Mouse (Mus musculus) kidney, adult 11 months (tissue): ENCODE measurements around the gene Dhx29.
A peak's percentile ranks its signal among the peaks of the same experiment; 100 is the strongest.

ENCODE experiments used
- DNase-seq: peaks from one replicate; pipeline ENCODE4 v3.0.0; 2022

The Dhx29 gene

DNA sequence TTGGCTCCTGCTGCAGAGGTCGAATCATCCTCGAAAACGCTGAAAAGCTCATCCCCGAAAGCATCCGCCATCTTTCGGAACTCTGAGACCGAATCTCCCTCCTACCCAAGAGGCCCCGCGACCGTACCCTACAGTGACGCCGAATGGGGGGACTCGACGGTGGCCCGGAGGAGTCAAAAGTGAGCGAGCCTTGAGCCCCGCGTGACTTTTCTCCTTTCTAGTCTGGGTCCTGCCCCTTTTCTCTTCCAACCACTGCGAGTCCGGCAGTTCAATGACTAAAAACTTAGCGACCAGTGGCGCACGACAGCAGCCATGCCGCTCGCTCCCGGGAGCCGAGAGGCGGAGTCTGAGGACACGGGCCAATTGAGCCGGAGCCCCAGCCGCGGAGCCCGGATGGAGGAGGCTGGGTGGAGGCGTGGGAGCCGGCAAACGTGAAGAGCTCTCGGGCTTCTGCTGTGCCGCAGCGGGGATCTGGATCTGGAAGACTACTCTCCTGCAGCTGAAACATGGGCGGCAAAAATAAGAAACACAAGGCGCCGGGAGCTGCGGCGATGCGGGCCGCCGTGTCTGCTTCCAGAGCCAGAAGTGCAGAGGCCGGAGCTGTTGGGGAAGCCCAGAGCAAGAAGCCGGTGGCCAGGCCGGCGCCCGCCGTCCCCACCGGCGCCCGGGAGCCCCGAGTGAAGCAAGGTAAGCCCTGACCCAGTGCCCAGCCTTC lies at the start of gene Dhx29, which contains the start of gene Mtrex:
Gene Dhx29, plus strand, starts transcription at position 168 of the 715 bp plus-strand sequence.
Gene Mtrex, minus strand, starts transcription at position 112 of the 715 bp plus-strand sequence.
- DNase-seq = peak; percentile 99

DNA sequence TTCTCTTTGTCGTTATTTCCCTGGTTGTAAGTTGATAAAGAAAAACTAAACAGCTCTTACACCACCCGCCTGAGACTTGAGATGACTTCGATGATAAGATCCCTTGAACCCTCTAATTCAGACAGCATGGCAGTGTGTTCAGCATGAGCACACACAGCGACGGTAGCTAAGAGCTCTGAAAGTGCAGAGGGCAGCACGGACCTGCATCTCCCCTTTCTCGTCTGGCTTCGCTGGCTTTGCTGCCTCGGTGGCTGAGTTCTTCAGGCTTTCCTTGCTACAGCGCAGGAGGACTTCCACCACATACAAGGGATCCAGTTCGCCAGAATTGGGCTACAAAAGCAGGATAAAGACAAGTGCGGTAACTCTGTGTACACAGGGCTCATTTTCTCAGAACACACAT lies 40.0 kb upstream of the Dhx29 start:
- no peak for DNase-seq

DNA sequence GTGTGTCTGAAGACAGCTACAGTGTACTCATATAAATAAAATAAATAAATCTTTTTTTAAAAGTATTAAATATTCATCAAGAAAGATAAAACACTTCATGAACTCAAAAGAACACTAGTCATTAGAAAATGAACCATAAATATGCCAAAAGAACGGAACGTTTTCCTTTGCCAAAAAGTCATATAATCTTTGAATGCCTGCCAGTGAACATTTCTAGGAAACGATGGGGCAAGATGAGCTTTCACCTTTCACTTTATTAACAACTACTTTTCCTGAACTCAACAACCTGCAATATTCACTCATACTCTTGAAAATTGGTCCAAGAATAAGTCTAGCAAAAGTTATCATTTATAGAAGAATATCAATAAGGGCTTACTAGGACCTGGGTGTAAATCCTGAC lies 25.1 kb upstream of the Dhx29 start:
- DNase-seq = no peak

DNA sequence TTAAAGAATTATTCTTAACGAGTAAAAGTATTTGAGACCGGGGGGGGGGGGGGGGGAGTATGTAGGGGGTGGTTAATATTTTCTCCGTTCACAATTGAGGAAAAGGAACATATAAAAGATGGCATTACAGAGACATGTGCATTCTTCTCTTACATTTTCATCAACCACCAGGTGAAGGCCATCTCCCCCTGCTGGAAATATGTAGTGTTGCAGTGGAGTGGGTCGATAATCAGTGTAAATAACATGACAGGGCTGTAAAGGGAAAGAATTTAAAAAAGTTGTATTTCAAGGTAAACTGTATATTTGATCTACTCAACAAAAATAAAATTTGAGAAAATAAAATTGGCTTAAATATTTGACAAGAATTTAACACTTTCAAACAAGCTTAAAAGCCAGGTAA lies 17.6 kb upstream of the Dhx29 start:
- DNase-seq = no peak

DNA sequence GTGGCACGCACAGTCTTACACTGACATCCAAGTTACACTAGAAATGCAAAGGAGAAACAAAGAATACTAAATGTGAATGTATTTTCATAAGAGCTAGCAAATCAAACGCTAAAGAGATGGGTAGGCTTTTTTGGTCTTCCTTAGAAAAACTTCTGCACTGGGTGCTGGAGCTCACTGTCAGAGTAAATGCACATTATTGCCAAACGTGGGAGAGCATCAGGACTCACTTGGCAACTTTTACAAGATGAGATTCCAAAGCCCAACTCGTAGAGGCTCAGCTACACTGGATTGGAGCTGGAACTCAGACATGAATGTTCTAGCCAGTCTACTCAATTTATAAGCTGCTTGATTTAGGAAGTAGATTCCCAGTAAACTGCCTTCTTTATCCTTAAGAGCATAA lies 16.8 kb upstream of the Dhx29 start:
- no peak for DNase-seq

DNA sequence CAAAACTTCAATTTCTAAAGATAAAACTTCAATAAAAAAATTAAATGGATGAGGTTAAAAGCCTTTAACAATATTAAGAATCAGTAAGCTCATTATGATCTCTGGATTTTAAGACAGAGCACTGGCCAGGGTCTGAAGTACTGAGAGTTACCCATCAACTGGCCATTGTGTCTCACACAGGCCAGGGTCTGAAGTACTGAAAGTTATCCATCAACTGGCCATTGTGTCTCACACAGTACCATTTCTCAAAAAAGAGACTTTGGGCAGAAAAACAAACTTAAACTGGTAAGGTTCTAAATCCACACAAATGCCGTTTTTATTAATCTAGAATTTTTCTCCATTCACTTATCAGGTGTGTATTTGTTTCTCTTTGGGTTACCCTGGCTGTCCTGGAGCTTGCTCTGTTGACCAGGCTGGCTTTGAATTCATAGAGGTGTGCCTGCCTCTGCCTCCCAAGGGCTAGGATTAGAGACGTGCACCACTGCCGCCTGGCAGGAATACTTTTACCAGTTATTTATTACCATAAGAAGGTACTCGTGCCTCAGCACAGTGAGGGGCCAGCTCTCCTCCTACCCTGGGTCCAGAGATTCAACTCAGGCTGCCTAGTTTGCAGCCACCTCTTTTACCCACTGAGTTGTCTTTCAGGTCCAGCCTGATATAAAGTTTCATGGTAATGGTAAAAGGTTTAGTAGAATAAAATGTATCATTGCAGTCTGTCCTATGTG lies 8.0 kb upstream of the Dhx29 start:
- DNase-seq = peak; percentile 51

DNA sequence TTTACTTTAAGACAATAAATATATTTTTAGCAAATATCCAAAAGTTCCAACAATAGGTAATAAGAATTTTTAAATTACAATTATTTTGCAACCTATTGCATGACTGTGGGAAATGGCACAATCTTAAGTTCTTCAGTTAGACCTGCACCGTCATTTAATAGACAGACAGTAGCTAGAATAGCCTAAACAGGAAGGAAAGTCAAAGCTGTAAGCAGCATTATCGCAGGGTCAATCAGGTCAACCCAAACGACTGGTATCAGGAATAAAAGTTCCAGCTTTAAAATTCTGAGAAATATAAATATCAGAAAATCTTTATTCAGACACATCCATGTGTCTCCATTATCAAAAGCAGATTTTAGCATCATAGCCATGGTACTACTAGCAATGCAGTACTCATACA lies 6.3 kb upstream of the Dhx29 start:
- DNase-seq = no peak

DNA sequence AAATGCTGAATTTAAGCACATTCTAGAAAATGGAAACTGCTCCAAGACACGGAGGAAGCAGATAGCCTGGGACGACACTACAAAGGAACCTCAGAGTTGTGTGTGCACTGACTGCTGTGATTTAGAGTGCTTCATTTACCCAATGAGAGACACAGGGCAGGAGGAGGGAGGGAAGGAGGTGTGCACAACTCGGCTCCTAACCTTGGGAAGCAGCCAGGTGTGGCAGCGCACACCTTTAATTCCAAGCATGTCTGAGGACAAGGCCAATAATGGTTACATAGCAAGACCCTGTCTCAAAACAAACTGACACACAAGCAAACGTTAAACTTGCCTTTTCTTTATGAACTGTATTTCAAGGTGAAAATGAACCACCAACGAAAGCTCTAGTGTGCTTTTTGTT lies 2.0 kb upstream of the Dhx29 start:
- DNase-seq = peak; percentile 40

DNA sequence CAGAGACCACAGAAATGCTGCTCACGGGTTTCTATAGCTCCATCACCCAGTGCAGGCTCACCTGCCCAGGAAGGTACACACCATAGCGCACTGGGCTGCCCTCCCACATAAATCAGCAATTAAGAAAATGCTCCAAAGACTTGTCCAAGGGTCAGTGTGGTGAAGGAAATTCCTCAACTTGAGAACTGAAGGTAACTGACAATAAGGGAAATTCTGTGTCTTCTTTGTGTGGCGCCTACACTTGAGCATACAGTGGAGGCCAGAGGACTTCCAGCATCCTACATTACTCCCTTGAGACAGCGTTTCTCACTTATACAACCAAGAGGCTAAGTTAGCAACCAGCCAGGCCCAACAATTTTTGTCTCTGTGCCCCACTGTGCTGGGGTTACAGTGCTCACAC lies 1.3 kb upstream of the Dhx29 start:
- DNase-seq = no peak

DNA sequence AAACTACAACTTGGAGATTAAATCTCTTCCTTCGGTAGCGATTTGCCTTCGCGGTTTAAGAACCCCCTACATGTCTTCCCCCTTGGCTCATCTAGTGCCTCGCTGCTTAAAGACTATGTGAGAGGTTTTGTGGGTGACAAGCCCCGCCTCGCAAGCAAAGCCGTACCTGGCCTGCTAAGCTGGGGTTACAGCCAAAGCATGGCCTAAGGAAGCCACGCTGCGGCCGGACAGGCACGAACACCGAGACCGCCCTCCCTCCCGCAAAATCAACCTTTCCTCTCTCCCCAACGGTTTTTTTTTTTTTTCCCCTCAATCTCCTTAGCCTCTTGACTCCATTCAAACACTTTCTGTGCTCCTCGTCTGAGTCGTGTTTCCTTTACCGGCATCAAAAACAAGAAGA lies 458 bp upstream of the Dhx29 start:
- DNase-seq = peak; percentile 21

DNA sequence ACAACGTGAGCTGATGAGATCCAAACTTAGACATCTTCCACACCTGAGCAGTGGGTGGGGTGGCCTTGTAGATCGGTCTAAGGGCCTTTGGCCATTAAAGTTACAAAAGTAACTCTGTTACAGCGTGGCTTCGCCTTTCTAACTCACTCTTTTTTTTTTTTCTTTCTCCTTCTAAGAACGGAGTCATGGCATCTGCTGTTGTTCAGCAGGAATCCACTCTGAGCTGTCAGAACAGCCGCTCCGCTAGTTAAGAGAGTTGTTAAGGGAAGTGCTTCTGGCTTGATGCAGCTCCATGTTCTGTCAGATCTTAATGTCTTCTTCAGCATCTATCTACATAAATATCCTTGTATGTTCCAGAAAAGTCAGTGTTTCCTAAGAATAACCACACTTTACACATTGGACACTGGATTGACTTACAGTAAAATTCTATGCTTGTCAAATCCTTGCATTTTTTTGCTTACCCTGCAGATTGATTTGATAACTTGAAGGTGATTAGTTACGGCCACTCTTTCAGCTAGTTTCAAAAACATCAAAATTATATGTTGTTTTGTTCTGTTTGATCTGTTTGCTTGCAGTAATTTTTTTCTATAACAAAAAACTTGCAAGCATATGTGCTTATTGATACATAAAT lies 899 bp downstream of the Dhx29 start:
- DNase-seq = no peak

DNA sequence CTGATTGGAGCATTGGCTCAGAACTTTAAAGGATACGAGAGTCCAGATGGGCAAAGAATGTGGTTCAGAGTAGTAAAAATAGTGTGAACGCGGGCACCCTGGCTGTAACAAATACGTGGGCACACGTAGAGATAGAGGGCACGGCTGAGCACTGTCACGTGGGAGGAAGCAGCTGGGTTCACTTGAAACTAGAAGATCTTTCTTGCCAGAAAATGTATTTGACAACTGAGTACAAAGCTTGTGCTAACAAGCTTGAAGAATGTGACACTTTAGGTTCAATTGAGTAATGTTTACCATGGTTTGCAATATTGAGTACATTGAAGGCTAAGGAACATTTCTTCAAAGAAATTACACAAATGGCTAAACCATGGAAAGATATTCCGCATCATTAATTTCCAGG lies 10.9 kb downstream of the Dhx29 start:
- no peak for DNase-seq

DNA sequence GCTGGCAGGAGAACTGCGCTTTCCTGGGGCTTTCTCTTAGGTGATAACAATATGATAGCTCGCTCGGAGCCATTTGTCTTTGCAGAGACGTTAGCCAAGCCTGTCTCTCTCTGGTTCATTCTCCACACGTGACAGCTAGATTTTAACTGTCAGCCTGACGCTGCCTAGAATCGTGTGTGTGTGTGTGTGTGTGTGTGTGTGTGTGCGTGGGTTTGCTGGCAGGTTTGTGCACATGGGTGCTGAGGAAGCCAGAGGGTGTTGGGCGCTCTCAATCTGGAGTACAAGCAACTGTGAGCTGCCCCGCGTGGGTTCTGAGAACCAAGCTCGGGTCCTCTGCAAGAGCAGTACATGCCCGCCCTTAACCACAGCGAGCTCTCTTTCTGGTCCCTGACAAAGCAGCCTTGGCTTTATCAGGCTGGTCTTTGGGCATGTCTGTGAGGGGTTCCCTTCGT lies 14.7 kb downstream of the Dhx29 start:
- no peak for DNase-seq

DNA sequence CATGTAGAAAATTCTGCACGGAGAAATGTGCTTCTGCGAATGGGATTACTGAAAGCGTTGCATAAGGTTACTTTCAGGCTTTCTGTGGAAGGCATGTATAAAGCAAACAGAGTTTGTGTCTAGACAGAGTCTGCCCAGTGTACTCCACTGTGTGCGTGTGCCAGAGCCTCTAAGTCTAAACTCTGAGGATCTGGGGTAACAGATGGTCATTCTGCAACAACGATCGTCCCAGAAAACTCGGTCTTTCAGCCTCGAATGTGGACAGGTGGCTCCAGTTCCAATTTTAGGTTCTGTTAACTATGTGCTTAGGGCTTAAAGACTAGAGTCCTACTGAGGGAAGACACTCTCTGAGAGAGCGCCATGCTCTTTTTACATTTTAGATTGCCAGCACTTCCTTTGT lies 18.1 kb downstream of the Dhx29 start:
- DNase-seq = no peak

DNA sequence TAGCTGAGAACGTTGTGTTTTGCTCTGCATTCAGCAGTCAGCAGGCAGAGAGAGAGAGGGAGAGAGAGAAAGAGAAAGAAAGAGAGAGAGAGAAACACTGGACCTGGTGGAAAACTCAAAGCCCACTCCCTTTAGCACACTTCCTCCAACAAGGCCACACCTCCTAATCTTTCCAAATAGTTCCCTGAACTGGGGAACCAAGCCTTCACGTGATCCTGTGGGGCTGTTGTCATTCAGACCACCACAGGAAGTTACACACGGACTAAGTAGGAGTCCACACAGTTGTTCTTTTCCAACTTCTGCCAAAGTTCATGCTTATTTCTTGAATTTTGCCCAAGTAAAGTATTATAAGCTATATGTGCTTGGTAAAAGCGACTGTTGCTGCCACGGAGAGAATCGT lies 18.6 kb downstream of the Dhx29 start:
- DNase-seq = no peak

DNA sequence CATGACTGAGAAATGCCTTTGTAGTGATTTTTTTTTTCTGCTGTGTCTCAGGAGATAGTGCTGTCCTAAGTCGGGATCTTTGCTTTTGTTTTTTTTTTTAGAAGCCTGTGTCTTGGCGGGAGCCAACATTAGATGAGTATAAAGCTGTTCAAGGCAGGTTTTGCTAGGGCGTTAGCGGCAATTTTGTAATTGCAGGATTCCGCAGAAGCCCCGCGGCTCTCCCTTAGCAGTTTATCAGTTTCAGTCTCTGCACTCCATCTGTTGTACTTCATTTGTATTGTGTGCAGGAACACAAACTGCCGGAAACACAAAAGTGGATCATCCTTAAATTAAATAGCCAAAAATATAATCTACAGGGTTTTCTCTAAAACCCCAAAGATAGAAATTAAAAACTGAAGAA lies 26.8 kb downstream of the Dhx29 start:
- no peak for DNase-seq

DNA sequence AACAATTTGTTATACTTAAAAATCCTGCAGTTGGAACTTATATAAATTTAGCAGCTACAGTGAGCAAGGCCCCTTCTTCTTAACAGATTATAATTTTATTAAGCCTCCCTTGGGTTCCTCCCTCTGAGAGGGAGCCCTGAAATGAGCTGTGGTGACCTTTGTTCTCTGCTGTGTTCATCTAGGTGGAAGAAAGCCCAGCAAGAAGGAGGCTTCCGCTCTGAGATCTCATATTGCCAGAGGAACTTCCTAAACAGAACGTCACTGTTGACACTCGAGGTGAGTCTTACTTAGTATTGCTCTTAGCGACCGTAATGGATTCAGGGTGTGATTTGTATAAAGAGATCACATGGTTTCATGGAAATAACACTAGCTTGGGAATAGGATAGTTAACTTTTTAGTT lies 35.8 kb downstream of the Dhx29 start:
- peak; percentile 4 for DNase-seq

DNA sequence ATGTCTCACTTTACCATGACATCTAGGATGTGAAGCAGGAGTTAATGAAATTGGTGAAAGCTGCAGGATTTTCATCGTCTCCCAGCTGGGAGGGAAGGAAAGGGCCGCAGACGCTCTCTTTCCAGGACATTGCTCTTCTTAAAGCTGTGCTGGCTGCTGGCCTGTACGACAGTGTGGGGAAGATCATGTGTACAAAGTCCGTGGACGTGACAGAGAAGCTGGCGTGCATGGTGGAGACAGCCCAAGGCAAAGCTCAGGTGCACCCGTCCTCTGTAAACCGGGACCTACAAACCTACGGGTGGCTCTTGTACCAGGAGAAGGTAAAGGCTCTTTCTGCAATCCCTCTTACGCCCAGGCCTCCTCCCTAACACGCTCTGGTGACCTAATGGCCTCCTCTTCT lies 37.2 kb downstream of the Dhx29 start:
- peak; percentile 39 for DNase-seq

DNA sequence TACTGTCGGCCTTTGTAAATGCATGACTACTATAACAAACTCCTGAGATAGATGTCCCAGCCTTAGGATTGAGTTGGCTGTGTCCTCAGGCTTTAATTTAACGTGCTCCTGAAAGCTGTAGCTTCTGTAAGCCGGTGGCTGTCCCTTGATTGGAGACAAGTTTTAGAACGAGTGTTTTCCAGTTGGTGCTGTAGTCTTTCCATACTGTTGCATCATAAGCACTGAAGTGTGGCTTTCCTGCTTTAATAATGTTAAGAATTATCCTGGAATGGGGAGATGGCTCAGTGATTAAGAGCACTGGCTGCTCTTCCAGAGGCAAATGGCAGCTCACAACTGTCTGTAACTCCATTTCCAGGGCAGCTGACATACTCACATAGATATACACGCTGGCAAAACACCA lies 40.0 kb downstream of the Dhx29 start:
- DNase-seq = no peak

DNA sequence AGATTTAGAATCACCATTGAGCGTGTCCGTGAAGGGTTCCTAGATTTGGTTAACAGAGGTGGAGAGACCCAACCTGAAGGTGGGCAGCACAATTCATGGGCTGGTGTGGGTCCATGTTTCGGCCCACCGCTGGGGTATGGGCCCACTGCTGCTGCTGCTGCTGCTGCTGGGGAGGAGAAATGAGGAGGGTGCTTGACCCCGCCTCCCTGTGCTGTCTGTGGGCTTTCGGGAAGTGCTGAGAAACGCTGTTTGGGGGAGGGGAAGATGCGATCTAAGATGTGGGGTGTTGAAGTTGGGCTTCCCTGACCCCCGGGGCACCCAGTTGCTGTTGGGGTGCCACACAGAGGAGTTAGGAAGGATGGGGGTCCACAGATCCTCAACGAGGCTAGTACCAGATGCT lies 49.5 kb downstream of the Dhx29 start:
- no peak for DNase-seq

DNA sequence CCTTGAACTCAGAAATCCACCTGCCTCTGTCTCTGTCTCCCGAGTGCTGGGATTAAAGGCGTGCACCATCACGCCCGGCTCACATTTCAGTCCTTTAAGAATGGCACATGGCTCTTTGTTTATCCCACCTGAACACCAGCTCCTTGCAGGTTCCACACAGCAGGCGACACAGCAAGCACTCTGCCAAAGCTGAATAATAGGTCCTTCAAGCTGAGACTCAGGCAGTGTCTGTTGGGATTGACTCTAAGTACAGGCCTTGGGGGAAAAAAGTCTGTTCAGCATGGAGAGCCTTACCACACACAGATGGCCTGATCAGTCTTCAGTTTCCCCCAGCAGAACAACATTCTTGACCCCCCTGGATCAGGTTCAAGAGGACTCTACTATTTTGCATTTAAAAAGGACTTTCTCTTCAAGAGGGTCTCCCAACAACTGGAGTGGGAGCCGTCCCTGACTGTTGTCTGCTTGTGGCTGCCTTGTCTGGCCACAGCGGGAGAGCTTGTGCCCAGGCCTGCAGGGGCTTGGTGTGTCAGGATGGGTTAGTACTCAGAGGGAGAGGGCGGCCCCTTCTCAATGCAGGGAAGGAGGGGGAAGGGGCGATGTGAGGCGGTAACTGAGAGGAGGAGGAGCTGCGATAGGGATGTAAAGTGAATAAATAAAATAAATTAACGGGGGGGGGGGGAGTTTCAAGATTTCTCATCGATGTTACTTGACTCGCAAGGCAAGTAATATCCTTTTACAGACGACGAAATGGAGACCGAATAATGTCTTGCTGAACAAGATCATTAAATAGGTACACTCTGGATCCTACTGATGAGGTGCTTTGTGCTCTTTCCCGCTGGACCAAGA lies 58.6 kb downstream of the Dhx29 start:
- no peak for DNase-seq

DNA sequence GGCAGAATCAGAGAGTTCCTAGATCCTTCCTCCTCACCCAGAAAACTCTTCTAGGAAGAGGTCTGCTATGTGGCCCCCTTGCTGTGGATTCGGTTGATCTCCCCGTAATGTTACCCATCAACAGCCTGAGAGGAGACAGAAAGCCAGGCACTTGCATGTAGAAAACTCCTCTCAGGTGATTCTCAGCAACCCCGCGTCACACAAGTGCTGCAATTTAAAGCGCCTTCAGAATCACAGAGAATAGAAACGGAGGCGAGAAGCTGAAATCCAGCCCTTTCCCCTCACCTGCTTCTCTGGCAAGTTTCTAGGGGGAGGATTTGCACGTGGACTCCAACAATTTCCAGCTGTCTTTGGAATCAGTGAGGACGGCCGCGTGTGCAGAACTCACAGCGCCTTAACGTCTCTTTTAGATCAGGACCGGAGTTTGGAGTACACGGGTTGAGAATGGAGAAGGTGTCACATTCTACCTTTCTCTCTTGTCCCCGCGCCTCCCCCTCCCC lies 59.2 kb downstream of the Dhx29 start:
- no peak for DNase-seq

DNA sequence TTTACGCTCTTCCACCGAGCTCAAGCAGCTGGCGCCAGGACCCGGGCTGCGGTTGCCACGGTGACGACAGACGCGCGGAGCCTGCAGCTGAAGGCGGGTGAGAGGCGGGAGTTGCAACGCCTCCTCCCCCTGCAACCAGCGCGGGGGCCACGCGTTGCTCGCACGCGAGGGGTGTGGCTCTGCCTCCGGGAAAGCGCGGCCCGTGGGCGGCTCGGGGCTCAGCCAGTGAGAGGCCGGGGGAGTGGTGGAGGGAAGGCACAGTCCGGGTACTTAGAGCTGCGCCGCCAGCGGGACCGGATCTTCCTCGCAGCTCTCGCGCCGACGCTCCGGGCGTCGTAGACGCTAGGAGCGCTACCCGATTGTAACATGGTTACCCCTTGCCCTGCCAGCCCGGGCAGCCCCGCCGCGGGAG lies 60.3 kb downstream of the Dhx29 start, which contains the start of gene Ccno:
Gene Ccno, plus strand, starts transcription at position 271 of the 412 bp plus-strand sequence.
- DNase-seq = peak; percentile 96
